Mouse (Mus musculus) monocyte, adult 5-6 weeks (primary cell): ENCODE data around the gene Pdia5. TPM values are rescaled to one million over a fixed set of nuclear protein-coding genes. Genes with fewer than 3 reads are reported as not detected.

Source experiments
- ATAC-seq: fragments of 153-309, 156-312 bp; replicated peaks from 2 replicates; pipeline ENCODE4 v1.8.0; 2017; ENCODE audit warnings: mild to moderate bottlenecking; ENCODE audit not compliant: low TSS enrichment, insufficient number of reproducible peaks, severe bottlenecking, poor library complexity, low FRiP score
- total RNA-seq: library from RNA; stranded (forward); fragments of 200-1000, 200-491, 200-594 nt; gene quantifications from 3 replicates; pipeline ENCODE4 v1.2.3, GENCODE M21; 2017

Pdia5 gene
- total RNA-seq: not detected in 3 replicates

GRCm38 (mm10) chr16:35490231-35491070 is at the start of gene Pdia5:
Gene Pdia5 (minus strand): TSS chr16:35490873.
- ATAC-seq: no peak

DNA sequence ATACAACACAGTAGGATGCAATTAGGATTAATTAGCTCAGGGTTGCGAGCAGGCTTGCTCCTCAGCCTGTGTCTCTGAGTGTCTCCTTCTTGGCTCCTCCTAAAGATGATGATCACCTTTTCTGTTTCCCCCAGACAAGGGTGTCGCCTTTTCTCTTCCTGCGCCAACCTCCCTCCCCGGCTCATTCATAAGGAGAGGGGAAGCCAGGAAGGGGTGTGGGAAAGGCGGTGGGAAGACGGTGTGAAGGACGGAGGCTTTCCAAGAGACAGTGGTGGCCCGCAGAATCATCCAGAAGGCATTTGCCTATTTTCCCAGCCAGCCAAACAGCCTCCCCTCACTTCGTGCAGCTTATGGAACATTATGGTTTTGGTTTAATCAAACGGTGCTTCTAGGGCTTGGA is 48.4 kb upstream of the Pdia5 start:
- ATAC-seq: no peak

GRCm38 (mm10) chr16:35537651-35538050 is 47.0 kb upstream of the Pdia5 start:
- ATAC-seq: no peak

DNA sequence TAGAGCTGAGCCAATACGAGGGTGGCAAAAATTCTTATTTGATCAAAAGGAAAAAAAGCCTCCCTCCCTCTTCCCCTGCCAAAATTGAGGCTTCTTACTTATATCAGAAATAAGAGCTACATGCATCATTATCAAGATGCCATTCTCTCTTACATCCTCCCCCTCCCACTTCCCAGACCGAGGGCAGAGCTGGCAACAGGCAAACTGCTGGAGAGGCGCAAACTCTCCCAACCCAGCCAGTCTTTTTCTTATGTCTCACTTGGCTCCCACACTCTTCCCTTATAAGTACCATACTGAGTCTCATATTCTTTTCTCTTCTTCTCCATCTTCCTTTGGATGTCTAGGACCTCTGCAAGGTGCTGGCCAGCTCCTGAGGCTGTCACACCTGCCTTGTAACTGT is 44.0 kb upstream of the Pdia5 start:
- ATAC-seq: no peak

DNA sequence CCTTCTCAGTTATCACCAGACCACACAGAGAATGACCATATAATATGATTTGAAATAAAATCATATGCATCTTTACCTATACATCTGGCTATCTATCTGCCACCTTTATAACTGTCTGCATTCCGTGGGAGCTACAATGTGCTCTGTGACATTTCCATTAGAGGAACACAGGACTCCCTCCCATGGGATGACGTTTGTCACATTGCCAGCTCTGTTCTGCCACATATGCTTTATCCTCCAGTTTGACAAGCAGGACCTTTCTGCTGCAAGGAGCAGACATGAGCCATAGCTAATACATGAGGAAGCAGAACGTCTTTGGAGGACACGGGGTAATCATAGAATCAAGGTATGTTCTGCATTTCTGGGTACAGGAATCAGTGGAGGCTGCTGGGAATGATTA is 33.5 kb upstream of the Pdia5 start:
- ATAC-seq: no peak

DNA sequence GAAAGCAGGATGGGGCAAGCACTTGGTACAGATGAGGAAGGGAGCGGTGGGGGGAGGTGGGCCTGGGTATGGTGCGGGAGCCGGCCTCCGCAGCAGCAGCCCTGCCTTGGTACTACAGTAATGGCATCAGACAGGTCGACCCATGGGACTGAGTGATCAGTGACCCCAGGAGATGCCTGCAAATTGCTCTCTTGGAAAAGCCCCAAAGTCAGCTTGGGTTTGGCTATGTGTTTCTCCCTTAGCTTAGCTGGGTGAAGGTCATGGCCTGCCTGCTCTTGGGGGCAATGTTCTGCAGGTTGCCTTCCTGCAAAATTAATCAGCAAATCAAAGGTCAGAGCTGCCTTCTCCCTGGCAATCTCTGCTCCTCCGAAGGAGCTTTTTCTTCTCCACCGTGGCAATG is 28.6 kb upstream of the Pdia5 start:
- no peak for ATAC-seq

- ATAC-seq: no peak
Measured at GRCm38 (mm10) chr16:35517976-35518951, 27.6 kb upstream of the Pdia5 start.

- no peak for ATAC-seq
Measured at GRCm38 (mm10) chr16:35515977-35516612, 25.4 kb upstream of the Pdia5 start.

DNA sequence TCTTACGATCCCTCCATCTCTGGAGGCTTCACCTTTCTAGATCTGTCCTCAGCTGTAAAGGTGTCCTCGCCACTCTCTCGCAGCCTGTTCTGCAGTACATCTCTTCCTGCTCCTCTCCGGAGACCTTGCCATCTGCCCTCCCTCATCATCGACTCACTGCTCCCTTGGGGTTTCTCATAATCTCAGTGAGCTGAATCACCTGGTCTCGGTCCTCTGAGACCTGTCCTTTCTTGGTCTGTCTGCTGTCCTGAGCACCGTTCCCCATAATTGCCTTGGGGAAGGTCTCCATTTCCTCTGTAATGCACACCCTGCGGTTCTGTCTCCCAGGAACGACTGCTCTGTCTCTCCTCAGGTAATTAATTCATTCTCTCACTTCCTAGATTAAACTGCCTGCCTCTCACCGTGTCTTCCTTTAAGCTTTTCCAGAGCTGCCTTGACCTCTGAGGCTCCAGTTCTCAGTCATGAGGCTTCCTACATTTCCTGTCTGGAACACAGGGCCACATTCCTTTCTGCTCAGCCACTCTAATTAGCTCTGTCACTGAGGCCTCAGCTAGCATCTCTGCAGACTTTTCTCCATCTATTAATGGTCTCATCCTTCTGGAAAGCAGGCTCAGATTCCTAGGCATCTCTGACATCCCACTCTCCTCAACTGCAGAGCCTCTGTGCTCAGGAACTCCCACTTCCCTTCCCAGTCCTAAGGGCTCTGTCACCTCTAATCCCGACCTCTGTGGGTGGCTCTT is 18.8 kb upstream of the Pdia5 start:
- ATAC-seq: no peak

DNA sequence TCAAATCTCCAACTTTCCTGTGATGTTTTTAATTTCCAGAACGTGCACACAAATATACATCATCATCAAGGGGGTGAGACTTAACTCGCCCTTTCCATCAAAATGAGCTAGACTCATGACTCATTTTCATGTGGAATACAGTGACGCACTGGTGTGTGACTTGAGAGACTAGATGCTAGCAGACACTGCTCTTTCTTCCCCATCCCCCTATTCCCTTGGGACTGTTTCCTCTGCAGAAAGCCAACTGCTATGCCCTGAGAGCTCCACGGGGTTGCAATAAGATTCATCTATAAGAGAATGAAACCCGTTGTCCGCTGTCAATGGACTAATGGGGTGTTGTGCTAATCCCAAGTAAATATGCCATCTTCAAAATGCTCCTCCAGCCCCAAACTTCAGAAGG is 17.9 kb upstream of the Pdia5 start:
- no peak for ATAC-seq

DNA sequence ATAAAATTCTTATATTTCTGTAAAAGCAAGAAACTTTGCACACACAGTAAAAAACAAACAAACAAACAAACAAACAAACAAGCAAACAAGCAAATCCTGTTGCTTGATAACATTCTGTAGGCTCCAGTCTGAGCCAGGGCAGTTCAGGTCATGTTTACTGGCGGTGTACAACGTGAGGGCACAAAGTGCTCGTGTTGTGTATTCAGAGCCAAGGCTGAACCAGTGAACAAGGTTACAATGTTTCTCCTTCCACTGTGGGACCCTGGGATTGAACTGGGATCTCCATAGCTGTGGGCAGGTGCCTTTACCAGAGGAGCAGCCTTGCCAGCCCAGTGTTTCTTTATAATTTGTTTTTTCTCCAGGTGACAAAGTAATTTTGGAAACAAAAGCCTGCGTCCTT is 15.1 kb upstream of the Pdia5 start:
- ATAC-seq: no peak

DNA sequence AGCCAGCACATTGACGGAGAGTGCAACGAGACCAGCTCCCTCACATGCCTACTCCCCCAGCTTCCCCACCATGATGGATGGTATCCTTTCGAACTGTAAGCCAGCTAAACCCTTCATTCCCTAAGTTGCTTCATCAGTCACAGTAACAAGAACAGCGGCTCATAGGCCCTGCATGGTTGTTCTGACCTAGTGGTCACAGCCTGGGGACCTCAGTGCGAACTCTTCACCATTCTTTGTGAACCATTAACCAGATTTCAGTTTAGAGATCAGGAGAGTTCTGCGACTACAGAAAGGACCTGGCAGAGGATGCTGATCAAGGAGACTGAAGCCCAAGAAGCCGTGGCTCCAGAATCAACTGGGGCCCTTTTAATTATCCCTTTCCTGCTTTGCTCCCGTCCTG is 13.6 kb upstream of the Pdia5 start:
- ATAC-seq: no peak

DNA sequence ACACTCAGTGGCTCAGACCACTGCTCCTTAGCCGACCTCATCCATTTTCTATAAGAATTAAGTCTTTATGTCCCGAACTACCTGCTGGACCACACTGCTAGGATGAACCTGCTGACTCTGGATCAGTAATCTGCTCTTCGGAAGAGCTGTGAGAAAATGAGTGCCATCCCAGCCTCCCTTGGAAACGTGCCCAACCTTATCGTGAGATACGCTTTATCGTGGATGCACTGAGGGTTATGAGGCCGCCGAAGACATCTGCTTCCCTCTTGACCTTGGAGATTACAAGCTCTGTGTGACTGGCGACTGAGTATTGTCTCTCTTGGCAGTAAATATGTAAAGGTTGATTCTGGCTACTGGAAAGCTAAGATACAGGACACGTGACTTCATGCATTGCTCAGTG is 11.8 kb upstream of the Pdia5 start:
- ATAC-seq: no peak

DNA sequence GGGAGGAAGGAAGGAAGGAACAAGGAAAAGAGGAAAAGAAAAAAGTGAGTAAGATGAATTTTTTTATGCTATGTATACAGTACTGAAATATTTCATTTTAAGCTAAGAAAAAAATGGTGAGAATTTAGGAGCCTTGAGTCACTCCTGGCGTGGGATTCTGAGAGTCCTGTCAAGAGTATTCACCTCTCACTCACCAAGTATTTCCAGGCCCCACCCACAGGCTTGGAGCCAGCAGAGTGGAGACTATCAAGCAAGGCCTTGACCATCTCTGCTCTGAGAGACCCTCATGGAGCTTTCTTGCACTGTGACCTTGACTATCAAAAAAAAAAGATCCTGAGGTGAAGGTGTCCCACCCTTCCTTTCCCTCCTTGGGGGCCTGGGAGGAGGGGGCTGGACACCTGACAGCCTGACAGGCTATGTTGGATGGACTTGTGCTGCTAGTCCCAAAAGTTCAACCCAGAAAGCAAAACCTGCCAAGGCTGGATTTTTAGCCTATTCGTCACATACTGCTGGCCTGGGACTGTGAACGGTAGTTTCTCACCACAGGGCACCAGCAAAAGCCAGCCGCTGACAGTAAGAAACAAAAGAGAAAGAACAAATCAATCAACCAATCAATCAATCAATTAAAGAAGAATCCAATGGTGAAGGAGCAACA is 10.6 kb upstream of the Pdia5 start:
- ATAC-seq: no peak

- ATAC-seq: no peak
Measured at GRCm38 (mm10) chr16:35500342-35500741, 9.7 kb upstream of the Pdia5 start.

- no peak for ATAC-seq
Measured at GRCm38 (mm10) chr16:35489793-35490192, 880 bp downstream of the Pdia5 start.

- no peak for ATAC-seq
Measured at GRCm38 (mm10) chr16:35489066-35489718, 1.5 kb downstream of the Pdia5 start.

DNA sequence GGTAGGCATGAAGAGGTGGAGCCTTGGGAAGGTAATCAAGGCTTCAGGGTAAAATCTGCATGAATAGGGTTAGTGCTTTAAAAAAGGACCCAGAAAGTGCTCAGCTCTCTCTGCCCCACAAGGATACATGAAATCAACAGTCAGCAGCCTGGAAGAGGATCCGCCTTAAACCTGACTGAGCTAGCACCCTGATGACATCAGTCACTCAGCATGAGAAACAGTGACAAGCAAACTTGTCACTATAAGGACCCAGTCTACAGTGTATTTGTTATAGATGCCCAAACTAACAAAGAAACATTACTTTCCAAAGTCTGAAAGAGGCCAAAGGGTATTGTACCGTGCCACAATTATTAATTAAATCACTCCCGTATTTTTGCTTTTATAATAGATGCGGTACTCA is 2.9 kb downstream of the Pdia5 start:
- no peak for ATAC-seq
